Mouse (Mus musculus) ES-CJ7 (cell line): Measurements from ENCODE around the gene Tmem219.
A peak's percentile ranks its signal among the peaks of the same experiment; 100 is the strongest.
"Not testable (repeated sequence)": the region's sequence is repeated elsewhere in the genome, so short reads cannot be mapped to it uniquely, and the experiment has no call there.

Source experiments
- DNase-seq: peaks from one replicate; pipeline ENCODE4 v3.0.0; 2011; ENCODE audit warnings: low read depth, low spot score

The Tmem219 gene

DNA sequence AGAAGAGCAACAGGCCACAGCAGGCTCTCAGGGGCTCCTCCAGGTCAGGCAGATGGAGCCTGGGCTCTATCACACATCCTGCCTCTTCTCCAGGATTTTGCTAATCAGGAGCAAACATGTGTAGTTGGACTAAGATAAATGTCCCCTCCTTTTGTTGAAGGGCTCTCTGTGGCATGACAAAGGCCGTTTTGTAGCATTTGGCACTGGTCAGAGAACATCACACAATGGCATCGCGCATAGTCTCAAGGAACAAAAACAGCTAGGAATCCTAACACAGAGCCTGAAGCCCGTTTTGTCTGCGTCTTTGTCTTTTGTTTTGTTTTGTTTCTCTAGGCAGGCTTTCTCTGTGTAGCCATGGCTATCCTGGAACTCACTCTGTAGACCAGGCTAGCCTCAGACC is 1.3 kb upstream of the Tmem219 start:
- no peak for DNase-seq

DNA sequence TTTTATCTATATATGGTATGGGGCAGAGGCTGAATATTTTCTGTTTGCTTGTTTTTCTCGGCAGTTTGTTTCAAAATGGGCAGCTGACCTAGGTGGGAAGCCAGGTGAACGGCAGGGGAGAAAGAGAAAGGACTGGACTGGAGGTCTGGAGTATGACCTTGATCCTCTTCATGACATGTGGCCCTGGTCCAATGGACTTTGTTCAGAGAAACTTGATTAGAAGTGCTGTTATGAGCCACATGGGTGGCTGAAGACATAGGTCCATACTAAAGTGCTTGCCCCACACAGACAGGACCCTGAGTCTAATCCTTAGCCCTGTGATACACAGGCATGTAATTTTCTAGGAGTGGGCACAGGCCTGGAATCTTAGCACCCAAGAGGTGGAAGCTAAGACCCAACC is 1.2 kb downstream of the Tmem219 start:
- no peak for DNase-seq

DNA sequence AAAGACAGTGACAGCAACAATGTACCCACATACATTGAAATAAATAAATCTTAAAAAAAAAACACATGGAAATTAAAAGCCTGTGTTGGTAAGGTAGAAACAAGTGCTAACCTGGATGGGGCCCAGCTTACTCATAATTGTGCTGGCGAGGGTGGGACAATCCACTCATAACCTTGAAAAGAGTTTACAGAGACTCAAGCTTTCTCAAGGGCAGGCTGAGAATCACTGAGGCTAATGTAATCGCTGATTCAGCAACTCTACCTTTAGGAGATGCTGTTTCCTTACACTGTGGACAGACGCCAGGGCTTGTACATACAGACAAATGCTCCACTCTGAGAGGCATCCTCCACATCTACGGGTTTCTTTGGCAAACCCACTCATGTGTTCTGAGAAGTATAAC is 2.7 kb downstream of the Tmem219 start:
- DNase-seq: no peak

DNA sequence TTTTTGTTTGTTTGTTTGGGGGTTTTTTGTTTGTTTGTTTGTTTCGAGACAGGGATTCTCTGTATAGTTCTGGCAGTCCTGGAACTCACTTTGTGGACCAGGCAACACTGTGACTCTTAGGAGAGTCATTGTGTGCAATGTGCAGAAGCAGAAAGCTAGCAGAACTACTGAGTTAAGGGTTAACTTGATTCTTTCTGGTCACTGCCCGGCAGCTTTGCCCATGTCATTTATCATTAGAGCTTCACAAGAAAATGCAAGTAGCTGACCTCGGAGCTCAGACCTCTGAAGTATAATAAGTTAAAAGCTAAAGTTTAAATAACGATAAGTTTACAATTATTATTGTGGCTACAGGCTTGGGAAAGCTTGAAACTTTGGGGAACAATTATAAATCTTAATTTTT is 4.4 kb downstream of the Tmem219 start:
- not testable (repeated sequence) for DNase-seq

DNA sequence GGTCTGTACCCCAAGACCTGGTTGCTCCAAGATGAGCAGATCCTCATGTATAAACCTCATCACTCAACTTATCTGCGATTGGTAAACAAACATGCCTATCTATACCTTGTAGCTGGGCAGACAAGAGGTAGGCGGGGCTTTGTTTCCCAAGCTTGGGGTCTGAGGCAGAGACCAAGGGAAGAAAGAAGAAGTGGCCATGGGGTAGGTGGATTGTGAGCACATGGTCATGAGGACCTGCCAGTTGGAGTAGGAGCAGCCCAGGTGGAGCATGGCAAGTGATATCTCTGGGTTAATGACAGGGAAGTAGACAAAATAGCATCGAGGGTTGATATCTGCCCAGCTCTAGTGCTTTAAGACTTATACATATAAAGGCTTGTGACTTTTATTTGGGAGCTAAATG is 7.9 kb downstream of the Tmem219 start:
- no peak for DNase-seq

DNA sequence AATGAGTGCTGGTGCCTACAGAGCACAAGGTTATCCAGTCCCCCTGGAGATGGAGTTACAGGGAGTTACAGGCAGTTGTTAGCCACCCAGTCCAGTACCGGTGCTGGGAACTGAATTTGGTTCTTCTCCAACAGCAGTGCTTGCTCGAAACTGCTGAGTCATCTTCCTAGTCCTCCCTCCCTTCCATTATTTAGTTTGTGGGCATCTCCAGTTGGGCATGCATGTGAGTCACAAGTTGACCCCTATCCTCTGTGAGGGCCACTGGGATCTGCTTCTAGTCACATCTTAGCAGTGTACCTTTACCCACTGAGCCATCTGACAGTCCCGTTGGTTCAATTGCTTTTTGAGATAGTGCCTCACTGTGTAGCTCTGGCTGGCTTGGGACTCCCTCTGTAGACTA is 17.1 kb downstream of the Tmem219 start:
- DNase-seq: no peak

DNA sequence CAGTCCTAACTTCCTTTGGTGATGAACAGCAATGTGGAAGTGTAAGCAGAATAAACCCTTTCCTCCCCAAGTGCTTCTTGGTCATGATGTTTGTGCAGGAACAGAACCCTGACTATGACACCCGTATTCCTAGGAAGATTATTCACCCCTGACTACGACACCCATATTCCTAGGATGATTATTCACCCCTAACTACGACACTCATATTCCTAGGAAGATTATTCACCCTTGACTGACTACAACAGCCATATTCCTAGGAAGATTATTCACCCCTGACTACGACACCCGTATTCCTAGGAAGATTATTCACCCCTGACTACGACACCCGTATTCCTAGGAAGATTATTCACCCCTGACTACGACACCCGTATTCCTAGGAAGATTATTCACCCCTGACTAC is 22.9 kb downstream of the Tmem219 start:
- DNase-seq: not testable (repeated sequence)

DNA sequence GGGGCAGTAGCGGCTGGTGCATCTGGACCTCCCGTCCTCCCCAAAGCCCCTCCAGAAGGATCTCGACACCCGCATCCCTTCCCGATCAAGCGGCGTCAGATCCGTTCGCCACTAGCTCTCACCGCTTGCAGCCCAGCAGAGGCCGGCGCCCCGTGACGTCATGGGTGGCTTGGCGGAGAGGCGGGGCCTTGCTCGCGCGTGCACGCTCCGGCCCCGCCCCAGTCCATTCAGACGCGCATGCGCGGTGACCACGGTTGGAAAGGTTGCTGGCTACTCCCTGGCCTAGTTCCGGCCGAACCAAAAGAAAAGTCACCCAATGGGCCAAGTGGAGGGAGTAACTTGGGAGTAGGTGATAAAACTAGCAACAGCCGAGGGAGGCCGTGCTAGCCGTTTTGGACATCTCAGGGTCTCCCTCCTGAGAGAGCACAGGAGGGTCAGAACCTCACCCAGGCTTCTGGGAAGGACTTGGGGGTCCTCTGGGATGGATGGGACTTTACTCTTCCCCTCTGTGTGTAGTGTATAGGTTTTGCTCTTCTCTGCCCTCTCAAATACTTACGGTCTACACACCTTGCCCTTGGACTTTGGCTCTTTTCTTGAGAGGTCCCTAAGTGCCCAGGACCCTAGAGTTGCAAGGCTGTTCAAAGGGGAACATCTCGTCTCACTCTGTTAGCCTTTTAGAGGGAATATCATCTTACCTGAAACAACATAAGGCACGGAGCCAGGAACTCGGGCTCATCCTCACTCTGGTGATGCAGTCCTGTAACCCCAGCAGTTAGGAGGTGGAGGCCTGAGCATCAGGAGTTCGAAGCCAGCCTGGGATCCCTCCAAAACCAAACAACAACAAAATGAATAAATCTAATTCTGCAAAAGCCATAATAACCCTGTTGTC is 24.4 kb downstream of the Tmem219 start:
- DNase-seq: peak; percentile 93

DNA sequence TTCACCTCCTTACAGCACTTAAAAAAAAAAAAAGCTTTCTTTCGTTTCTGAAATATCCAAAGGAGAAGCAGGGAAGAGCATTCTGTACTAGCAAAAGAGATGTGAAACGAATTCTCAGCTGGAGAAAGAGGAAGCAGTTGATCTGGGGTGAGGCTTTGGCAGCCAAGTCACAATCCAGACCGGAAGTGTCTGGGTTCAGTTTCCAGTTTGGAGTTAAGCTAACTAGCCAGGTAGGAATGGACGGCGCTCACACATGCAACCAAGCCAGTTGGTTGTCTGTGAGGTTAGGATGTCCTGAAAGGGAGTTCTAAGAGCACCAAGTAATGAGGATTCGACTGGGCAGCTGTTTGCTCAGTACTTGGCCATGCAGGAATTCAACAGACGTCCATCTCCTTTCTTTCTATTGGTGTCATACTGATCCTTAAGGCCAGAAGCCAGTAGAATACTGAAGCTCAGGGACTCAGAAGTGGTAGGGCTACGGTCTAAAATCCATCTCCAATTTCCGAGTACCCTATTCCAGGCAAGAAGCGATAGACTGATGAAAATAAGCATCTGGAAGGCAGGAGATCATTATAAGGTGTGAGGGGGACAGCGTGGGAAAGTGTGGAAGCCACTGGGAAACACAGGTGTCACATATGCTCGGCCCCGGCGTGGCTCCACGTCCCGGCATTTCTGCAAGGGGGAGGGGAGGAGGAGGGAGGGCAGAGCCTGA is 25.2 kb downstream of the Tmem219 start:
- DNase-seq: no peak

DNA sequence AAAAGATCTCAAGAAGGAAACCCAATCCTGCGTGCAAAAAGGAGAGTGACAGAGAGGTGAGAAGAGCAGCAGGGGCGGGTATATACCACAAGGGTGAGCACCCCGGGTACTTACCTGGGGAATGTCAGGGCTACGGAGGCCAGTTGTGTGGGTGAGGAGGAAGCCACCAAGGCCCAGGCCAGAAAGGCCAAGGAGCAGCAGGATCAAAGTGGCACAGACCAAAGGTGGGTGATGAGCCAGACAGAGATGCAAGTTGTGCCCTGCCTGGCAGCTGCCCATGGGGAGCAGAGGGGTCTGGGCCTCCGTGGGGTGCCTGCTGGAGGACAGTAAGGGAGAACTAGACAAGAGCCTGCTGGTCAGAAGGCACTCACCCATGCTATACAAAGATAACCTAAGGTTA is 25.8 kb downstream of the Tmem219 start:
- DNase-seq: no peak

DNA sequence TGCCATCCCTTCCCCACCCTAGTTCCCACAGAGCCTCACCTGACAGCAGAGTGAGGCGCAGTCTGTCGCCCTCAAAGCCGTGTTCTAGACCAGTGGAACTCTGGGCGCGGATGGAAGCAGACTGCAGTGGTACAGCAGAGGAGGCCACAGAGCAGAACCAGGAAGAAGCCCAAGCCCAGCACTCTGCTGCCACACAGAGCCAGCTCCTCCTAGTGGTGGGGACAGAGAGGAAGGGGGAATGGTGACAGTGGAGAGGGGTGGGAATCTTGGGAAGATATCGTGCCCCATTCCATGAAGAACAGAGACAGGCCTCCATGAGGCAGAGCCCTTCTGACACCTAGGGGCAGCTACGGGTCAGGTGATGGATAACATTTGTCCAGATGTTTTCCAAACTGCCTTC is 33.9 kb downstream of the Tmem219 start:
- DNase-seq: peak; percentile 74

DNA sequence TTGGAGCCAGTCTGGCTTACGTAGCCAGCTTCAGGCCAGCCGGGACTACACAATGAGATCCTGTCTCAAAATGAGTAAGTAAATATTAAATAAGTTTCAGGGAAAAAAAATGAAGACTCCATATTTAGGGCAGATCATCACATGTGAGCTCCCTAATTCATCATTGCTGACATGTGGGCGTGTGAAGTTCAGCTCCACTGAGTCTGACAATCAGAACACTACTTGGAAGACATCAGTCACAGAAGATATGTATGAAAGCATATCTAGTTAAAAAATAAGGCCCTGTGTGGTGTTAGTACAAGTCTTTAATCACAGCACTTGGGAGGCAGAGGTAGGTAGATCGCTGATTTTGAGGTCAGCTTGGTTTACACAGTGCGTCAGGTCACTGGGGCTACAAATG is 35.4 kb downstream of the Tmem219 start:
- DNase-seq: no peak

DNA sequence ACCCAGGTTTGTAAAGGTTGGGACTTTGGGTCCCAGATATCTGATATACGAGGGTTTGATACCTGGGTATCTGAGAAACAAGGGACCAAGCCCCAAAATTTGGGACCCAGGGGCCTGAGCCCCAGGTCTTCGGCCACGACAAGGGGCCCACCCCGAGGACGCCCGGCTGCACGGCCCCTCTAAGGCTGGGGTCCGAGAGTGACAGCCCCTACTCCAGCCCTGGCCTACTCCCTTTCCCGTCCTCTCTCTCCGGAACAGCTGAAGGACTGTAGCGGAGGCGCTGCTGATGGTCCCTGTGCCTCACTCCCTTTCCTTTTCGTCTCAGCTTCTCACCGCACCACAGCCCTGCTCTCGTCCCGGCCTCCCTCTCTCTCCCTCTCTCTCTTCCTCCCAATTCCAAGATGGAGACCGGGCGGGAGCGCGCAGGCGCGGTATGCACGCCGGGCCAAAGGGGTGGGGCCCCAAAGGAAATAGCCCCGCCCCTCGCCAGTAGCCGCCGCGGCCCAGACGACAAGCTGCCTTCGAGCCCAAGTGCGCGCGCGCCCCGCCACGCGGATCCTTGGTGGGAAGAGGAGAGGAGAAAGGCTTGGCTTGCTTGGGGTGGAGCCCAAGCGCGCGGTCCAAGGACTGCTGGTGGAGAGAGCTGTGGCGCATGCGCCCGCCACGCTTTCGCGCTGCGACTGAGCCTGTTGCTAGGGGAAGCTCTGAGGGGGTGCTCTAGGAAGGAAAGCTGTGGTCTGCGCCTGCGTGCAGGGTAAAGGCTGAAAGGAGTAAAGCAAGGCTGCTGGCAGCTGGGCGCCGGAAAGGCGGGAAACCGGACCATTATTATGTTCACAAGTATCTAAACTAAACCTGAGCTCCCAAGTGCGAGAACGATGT is 38.2 kb downstream of the Tmem219 start, which contains the start of gene Taok2:
Gene Taok2 (minus strand): TSS at position 418 of the 879 bp plus-strand sequence.
- peak; percentile 100 for DNase-seq

DNA sequence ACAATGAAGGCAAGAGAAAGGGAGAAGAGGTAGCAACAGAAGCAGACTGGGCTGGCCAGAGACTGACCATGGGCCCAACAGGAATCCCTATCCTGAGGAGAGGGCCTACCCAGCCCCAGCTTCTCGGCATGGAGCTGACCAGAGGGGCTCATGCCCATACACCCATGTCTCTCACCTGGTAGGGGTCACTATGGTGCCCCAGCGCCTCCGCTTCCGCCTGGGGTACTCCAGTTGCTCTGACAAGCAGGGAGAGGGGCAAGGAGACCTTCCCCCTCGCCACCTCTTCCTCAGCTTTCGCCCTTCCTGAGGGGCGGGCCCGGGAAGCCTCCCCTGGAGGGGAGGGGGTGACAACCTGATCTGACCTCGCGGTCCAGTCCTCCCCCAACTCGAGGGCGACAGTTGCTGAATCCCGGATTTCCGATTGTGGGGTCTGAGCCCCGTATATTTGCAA is 39.0 kb downstream of the Tmem219 start:
- no peak for DNase-seq

DNA sequence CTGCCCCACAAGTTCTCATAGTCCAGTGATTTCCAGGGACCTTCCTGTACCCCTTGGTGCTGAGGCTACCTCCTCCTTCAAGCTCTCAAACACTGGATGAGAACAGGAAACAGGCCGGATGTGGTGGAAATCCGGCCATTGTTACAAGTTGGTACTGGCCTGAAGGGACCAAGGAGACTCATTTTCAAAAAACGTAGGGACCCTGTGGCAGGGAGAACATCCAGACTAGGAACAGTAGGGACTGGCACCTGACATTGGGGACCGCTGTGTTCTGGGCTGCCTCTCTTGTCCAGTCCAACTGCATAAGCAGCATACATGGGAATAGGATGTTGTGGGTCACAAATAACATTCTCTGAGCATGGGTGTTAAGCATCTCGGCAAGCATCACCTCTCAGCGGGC is 41.7 kb downstream of the Tmem219 start:
- DNase-seq: no peak

DNA sequence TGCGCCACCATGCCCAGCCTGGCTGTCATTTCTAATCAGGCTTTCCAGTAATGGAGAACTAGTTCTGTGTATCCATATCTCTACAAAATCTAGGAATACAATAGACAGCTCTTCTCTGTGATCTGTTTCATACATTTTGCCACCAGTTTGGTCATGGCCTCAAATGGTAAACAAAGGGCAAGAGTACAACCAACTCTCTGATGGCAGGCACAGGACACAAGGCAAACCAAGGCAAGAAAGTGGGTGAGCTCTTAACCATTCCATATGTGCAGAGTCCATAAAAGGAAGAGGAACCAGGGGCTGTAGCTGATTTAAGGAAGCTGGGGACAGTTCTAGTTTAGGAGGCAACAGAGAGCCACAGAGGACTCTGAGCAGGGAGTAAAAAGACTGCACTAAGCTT is 45.5 kb downstream of the Tmem219 start:
- DNase-seq: no peak

DNA sequence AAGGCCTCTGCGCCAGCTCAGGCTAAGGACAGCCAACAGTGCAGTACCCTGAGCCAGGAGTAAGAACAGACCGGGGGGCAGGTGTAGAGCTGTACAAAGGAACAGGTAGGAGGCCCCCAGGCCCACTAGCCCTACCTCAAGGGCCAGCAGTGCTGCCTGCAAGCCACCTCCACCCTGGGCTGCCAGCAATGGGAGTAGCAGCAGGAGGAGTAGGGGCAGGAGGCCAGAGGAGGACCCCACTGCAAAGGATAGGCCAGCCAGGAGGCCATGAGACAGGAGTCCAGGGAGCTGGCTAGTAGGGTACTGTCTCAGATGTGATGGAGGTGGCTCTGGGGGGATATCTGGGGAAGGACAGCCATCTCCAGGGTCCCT is 52.2 kb downstream of the Tmem219 start:
- DNase-seq: no peak

DNA sequence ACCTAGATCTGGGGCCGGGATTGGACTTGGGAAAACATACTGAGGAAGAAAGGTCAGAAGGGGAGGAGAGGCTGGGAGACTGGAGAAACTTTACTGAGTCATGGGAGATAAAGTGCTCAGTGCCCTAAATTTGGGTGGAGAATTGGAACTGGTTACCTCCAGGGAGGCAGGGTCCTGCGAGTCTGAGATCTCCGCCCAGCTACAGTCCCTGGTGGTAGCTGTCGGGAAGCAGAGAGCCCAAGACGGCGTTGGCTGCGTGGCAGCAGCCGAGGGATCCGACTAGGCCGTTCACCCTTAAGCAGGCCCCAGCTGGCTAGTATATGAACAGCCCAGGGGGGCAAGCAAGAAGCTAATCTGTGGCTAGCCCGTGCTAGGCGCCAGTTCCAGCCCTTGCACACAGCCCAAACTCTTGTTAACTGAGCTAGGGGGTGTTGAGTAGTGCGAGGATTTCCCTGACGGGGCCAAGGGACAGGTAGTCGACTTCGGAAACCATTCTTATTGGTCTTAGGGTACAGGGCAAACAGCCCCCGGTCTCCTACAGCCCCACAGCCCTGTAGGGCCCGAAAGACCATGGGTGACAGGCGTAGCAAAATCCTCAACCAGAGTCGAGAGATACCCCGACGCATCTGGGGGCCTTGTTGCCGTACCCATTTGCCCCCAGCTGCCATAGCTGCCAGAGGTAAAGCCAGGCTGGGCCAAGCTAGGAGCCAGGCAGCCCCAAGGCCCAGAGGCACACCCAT is 52.8 kb downstream of the Tmem219 start:
- DNase-seq: no peak

DNA sequence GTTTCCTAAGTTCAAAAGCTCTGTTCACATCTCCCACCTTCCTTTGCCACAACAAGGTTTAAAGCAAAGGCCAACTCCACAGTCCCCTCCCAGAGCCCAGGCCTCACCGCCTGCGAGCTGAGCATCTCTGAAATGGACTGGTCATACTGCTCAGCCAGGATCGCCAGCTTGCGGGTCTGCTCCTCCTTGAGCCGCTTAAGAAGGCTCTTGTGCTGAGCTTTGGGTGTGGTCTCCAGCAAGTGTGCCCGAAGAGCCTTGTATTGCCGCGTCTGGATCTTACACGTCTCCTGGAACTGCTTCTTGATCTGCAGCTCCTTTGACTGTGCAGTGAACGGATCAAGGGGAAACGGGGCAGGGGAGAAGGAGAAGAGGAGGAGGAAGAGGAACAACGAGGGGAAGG is 54.7 kb downstream of the Tmem219 start:
- DNase-seq: no peak

DNA sequence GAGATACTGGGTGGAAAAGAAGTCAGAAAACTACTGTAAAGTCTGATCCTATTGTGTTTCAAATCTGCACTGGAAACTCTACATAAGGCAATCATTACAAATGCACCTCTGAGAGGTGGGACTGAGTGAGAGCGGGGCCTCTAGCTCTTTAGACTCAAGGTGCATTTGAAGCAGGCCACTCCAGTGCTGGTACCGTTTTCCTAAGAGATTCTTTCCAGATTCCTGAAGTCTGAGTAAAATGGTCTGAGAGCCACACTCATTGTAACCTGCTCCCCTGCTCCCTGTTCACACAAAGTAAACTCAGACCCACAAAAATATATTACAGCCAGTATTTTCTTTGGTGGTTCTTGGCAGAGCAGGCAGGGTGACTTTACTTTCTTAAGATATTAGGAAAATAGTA is 55.2 kb downstream of the Tmem219 start:
- DNase-seq: no peak

DNA sequence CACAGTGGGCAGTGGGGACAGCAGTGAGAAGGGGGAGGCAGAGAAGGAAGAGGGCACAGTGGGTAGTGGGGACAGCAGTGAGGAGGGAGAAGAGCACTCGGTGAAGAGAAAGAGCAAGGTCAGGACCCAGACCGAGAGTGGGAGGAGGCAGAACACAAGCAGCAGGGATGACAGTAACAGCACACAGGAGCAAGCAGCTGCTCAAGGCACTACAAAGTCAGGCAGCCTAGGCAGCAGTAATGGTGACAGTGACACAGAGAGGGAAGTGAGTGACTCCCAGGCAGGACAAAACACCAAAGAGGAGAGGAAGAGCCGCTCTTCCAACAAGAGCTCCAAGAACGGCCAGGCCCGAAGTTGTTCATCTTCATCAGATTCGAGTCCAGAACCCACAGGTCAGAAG is 58.9 kb downstream of the Tmem219 start:
- DNase-seq: no peak
